Comparison of ENCODE assay signal across 9 mouse cellular contexts in genomic region chr11:117018410-117018809, GRCm38 (mm10).
A peak's percentile ranks its signal among the peaks of the same experiment; 100 is the strongest.
DNase-seq lines count a peak whose midpoint lies in the region; ATAC-seq and TF ChIP-seq lines count a peak whose summit lies in the region.
"Had no signal": no experiment of that assay in that cellular context is flagged by ENCODE, and none has a peak within 500 bp of the region (broad histone marks: within the 10 kb centered on the region; RNA-seq: fewer than 3 reads in every experiment).

No protein-coding gene starts in this region.

- peaks cover 5% of the 10 kb centered on the region; the same call in 1 of the 2 replicates for H3K9me3 ChIP-seq in heart, embryonic 13.5 days
- peaks cover 7% of the 10 kb centered on the region; the same call in 1 of the 2 replicates for H3K9me3 ChIP-seq in liver, embryonic 13.5 days (replicated peaks)
- no peaks in the 10 kb centered on the region for H3K9me3 ChIP-seq in neural tube, embryonic 11.5 days (ENCODE audit: control insufficient read depth, low read length)

- no peak overlapping the region for H3K4me3 ChIP-seq in C2C12 (ENCODE audit: insufficient read depth, poor library complexity, severe bottlenecking)
- H3K4me3 ChIP-seq in bone marrow macrophage, adult 2 months (ENCODE audit: insufficient read depth, low read length), result no peak overlapping the region
- H3K4me3 ChIP-seq in embryonic fibroblast, embryonic 13.5 days (ENCODE audit: insufficient read depth, low read length), result no peak overlapping the region
- H3K4me3 ChIP-seq in heart, embryonic 13.5 days, result no peak overlapping the region
- H3K4me3 ChIP-seq in liver, embryonic 13.5 days (replicated peaks), result no peak overlapping the region
- no peak overlapping the region for H3K4me3 ChIP-seq in neural tube, embryonic 11.5 days (ENCODE audit: low read depth, low read length)
- H3K4me3 ChIP-seq: erythroblast, embryonic 14.5 days had no signal

- H3ac ChIP-seq in C2C12 (ENCODE audit: control insufficient read depth, insufficient read length, low read depth), result no peak overlapping the region

- ATAC-seq in heart, embryonic 13.5 days (ENCODE audit: extremely low read depth, insufficient number of reproducible peaks, low FRiP score, low TSS enrichment), result no peak; the same call in 1 of the 2 replicates
- peak; percentile 84 for ATAC-seq in liver, embryonic 13.5 days (ENCODE audit: low read depth)
- ATAC-seq in neural tube, embryonic 11.5 days (ENCODE audit: insufficient read depth, low FRiP score, low TSS enrichment), result no peak

- H3K27ac ChIP-seq in bone marrow macrophage, adult 2 months (ENCODE audit: insufficient read depth, low read depth, low read length), result no peak overlapping the region
- H3K27ac ChIP-seq in embryonic fibroblast, embryonic 13.5 days (ENCODE audit: insufficient read depth, low read length), result no peak overlapping the region
- H3K27ac ChIP-seq in heart, embryonic 13.5 days (replicated peaks), result no peak overlapping the region
- H3K27ac ChIP-seq in liver, embryonic 13.5 days, result no peak overlapping the region
- no peak overlapping the region for H3K27ac ChIP-seq in neural tube, embryonic 11.5 days (ENCODE audit: low read depth, low read length)

- peak overlapping the region; percentile 53 for H3K4me2 ChIP-seq in heart, embryonic 13.5 days
- peak overlapping the region; percentile 21 for H3K4me2 ChIP-seq in liver, embryonic 13.5 days
- H3K4me2 ChIP-seq in neural tube, embryonic 11.5 days (ENCODE audit: low read depth), result no peak overlapping the region

- no peaks in the 10 kb centered on the region for H3K4me1 ChIP-seq in bone marrow macrophage, adult 2 months (ENCODE audit: control insufficient read depth, insufficient read depth, low read length)
- H3K4me1 ChIP-seq in embryonic fibroblast, embryonic 13.5 days (ENCODE audit: control insufficient read depth, insufficient read depth, low read length), result no peaks in the 10 kb centered on the region
- peaks cover 8% of the 10 kb centered on the region for H3K4me1 ChIP-seq in heart, embryonic 13.5 days
- H3K4me1 ChIP-seq in liver, embryonic 13.5 days (replicated peaks), result peaks cover 28% of the 10 kb centered on the region
- H3K4me1 ChIP-seq in neural tube, embryonic 11.5 days (ENCODE audit: control insufficient read depth, insufficient read depth, low read length), result peaks cover 2% of the 10 kb centered on the region; the same call in 1 of the 2 replicates

- H3K36me3 ChIP-seq in C2C12 (ENCODE audit: control insufficient read depth, insufficient read depth), result no peaks in the 10 kb centered on the region
- H3K36me3 ChIP-seq in heart, embryonic 13.5 days, result no peaks in the 10 kb centered on the region
- no peaks in the 10 kb centered on the region for H3K36me3 ChIP-seq in liver, embryonic 13.5 days
- no peaks in the 10 kb centered on the region for H3K36me3 ChIP-seq in neural tube, embryonic 11.5 days (ENCODE audit: control insufficient read depth, insufficient read depth, low read length)

- H3K79me3 ChIP-seq in C2C12 (ENCODE audit: low read depth), result no peaks in the 10 kb centered on the region

- H3K27me3 ChIP-seq in C2C12 (ENCODE audit: control insufficient read depth, insufficient read depth, insufficient read length), result peaks cover 18% of the 10 kb centered on the region
- H3K27me3 ChIP-seq in heart, embryonic 13.5 days (replicated peaks), result peaks cover 18% of the 10 kb centered on the region; the same call in 1 of the 2 replicates
- peaks cover 26% of the 10 kb centered on the region for H3K27me3 ChIP-seq in liver, embryonic 13.5 days
- no peaks in the 10 kb centered on the region for H3K27me3 ChIP-seq in neural tube, embryonic 11.5 days (ENCODE audit: control insufficient read depth, insufficient read depth, low read length)

- no peak for TF ChIP-seq POLR2A in bone marrow macrophage, adult 2 months (IDR thresholded peaks at IDR 0.05; ENCODE audit: borderline replicate concordance, low read depth, low read length)
- TF ChIP-seq POLR2A in embryonic fibroblast, embryonic 13.5 days (IDR thresholded peaks at IDR 0.05; ENCODE audit: low read depth, low read length), result no peak

- no peaks in the 10 kb centered on the region for H3K79me2 ChIP-seq in C2C12 (ENCODE audit: control insufficient read depth, insufficient read depth)

- peak; percentile 37 for TF ChIP-seq CTCF in C2C12 (IDR thresholded peaks at IDR 0.05; ENCODE audit: control insufficient read depth, insufficient read depth, insufficient read length)
- peak; percentile 63 for TF ChIP-seq CTCF in bone marrow macrophage, adult 2 months (IDR thresholded peaks at IDR 0.05; ENCODE audit: low read depth, low read length)
- TF ChIP-seq CTCF in embryonic fibroblast, embryonic 13.5 days (IDR thresholded peaks at IDR 0.05; ENCODE audit: borderline replicate concordance, insufficient read depth, low read length), result peak; percentile 88

- H3K9ac ChIP-seq in heart, embryonic 13.5 days, result peak overlapping the region; percentile 48
- H3K9ac ChIP-seq in liver, embryonic 13.5 days, result no peak overlapping the region
- no peak overlapping the region for H3K9ac ChIP-seq in neural tube, embryonic 11.5 days (ENCODE audit: low read length)

- 6% methylated on average over 8 of the region's 8 CpGs for WGBS in heart, embryonic 13.5 days
- 1% methylated on average over 8 of the region's 8 CpGs for WGBS in liver, embryonic 13.5 days (ENCODE audit: insufficient replicate concordance)
- 7% methylated on average over 8 of the region's 8 CpGs for WGBS in neural tube, embryonic 11.5 days

- DNase-seq in kidney, postnatal 10 days, result peak; percentile 84
- DNase-seq in liver, embryonic 13.5 days, result peak; percentile 61
- DNase-seq in neural tube, embryonic 11.5 days (ENCODE audit: low spot score), result peak; percentile 83
- DNase-seq in testis, postnatal 10 days (ENCODE audit: low spot score), result peak; percentile 76

TF ChIP-seq in C2C12, 6 proteins besides CTCF, POLR2A, EP300 and RAD21:
- no peak for TF ChIP-seq FOSL1 (IDR thresholded peaks at IDR 0.05; ENCODE audit: insufficient read depth, low read length, poor library complexity, severe bottlenecking)
- no peak for TF ChIP-seq CEBPB (IDR thresholded peaks at IDR 0.05; ENCODE audit: low read depth)
- TF ChIP-seq MYOG (IDR thresholded peaks at IDR 0.05; ENCODE audit: control insufficient read depth, extremely low read depth, insufficient read length), result no peak
- TF ChIP-seq USF1 (IDR thresholded peaks at IDR 0.05; ENCODE audit: low read depth), result no peak
- no peak for TF ChIP-seq MYOD1 (IDR thresholded peaks at IDR 0.05; ENCODE audit: control insufficient read depth, insufficient read length, low read depth)
- no peak for TF ChIP-seq MAX (IDR thresholded peaks at IDR 0.05)

Comparison
In these comparisons a context has a peak if more than half of its experiments do, and no peak if none do; other contexts are left out.
1. CTCF ChIP-seq: peak in every context shown above with its lines; median percentile 88 in embryonic fibroblast, embryonic 13.5 days; 63 in bone marrow macrophage, adult 2 months; 37 in C2C12.